Mouse (Mus musculus) forebrain, embryonic 11.5 days (tissue): ENCODE results near the gene Folr1. TPM values are rescaled to one million over a fixed set of nuclear protein-coding genes. Genes with fewer than 3 reads are reported as not detected.

ENCODE experiments used
- ATAC-seq: fragments of 200-750 bp; cut with Nextera tagmentation; replicated peaks from 2 replicates; pipeline ENCODE4 v1.8.0; 2017; ENCODE audit warnings: moderate TSS enrichment; ENCODE audit not compliant: low FRiP score
- DNase-seq: peaks from one replicate; pipeline ENCODE4 v3.0.0-alpha.2; 2017; ENCODE audit warnings: low spot score
- H3K27ac ChIP-seq: fragments of 300-500 bp; sonication (generic); 2 replicates; pipeline ENCODE4 v1.5.1; 2014; ENCODE audit warnings: low read depth, low read length
- H3K27me3 ChIP-seq: fragments of 300-500 bp; sonication (generic); 2 replicates; pipeline ENCODE4 v1.6.1; 2014; ENCODE audit warnings: mild to moderate bottlenecking, low read length, mixed read lengths; ENCODE audit not compliant: control insufficient read depth, insufficient read depth
- H3K36me3 ChIP-seq: fragments of 300-500 bp; sonication (generic); 2 replicates; pipeline ENCODE4 v1.6.1; 2014; ENCODE audit warnings: mild to moderate bottlenecking, low read length, moderate library complexity, mixed read lengths; ENCODE audit not compliant: control insufficient read depth, insufficient read depth
- H3K4me1 ChIP-seq: fragments of 300-500 bp; sonication (generic); replicated peaks from 2 replicates; pipeline ENCODE4 v1.6.1; 2014; ENCODE audit warnings: low read length, mixed read lengths; ENCODE audit not compliant: control insufficient read depth, insufficient read depth
- H3K4me2 ChIP-seq: fragments of 300-500 bp; sonication (generic); 2 replicates; pipeline ENCODE4 v1.6.1; 2014; ENCODE audit warnings: low read depth, mild to moderate bottlenecking, low read length, moderate library complexity, mixed read lengths; ENCODE audit not compliant: severe bottlenecking
- H3K4me3 ChIP-seq: fragments of 300-500 bp; sonication (generic); 2 replicates; pipeline ENCODE4 v1.5.1; 2014; ENCODE audit warnings: low read depth, low read length
- H3K9ac ChIP-seq: fragments of 300-500 bp; sonication (generic); 2 replicates; pipeline ENCODE4 v1.6.1; 2014; ENCODE audit warnings: low read length
- H3K9me3 ChIP-seq: fragments of 300-500 bp; sonication (generic); 2 replicates; pipeline ENCODE4 v1.6.1; 2016; ENCODE audit warnings: low read length, mixed read lengths; ENCODE audit not compliant: control insufficient read depth
- WGBS: fragments of 180-500 bp; shearing (Covaris S2); extraction: QIAGEN DNeasy Blood & Tissue Kit; methylation state at CpG from one replicate; pipeline ENCODE4 v1.1.7; 2014; 5-methylcytosine and 5-hydroxymethylcytosine counted together
- polyA plus RNA-seq: library from polyadenylated mRNA; unstranded; fragments of >200 nt; fragmentation: Nextera tagmentation; extraction: Ambion mirVana; gene quantifications from 2 replicates; pipeline ENCODE4 v1.2.1, GENCODE M21; 2014

The Folr1 gene
- 10.5 and 11.4 TPM in 2 replicates for polyA plus RNA-seq

- ATAC-seq (no peak), DNase-seq (no peak)
- no peak within 1 kb of the TSS for H3K4me2 ChIP-seq
- no peaks in the 10 kb centered on the region for H3K4me1 ChIP-seq
- no peaks in the 10 kb centered on the region for H3K36me3 ChIP-seq
- no peaks in the 10 kb centered on the region for H3K27me3 ChIP-seq
- no peak within 1 kb of the TSS for H3K4me3 ChIP-seq
- WGBS = 85% methylated on average over 2 of the region's 2 CpGs
- H3K27ac ChIP-seq = no peak within 1 kb of the TSS
- H3K9ac ChIP-seq = no peak within 1 kb of the TSS
- no peaks in the 10 kb centered on the region for H3K9me3 ChIP-seq
Measured at GRCm38 (mm10) chr7:101870629-101871028, at the start of gene Folr1. Folr1 (minus strand) TSS chr7:101870788.

- Histone ChIP-seq H3K4me3 (no peak overlapping the region), H3K4me2 (no peak overlapping the region), H3K27ac (no peak overlapping the region), H3K27me3 (no peaks in the 10 kb centered on the region), H3K36me3 (no peaks in the 10 kb centered on the region), H3K4me1 (no peaks in the 10 kb centered on the region), H3K9me3 (no peaks in the 10 kb centered on the region), H3K9ac (no peak overlapping the region)
- peak; percentile 75 for ATAC-seq
- 12% methylated on average over 1 of the region's 1 CpGs for WGBS
- DNase-seq = peak; percentile 79
Measured at GRCm38 (mm10) chr7:101918071-101918470, 47.5 kb upstream of the Folr1 start.

GRCm38 (mm10) chr7:101911982-101912381 lies 41.4 kb upstream of the Folr1 start:
- ATAC-seq (no peak), DNase-seq (no peak)
- H3K4me1 ChIP-seq = peaks cover under 1% of the 10 kb centered on the region
- no peak overlapping the region for H3K4me2 ChIP-seq
- H3K4me3 ChIP-seq = no peak overlapping the region
- no peaks in the 10 kb centered on the region for H3K27me3 ChIP-seq
- WGBS = 58% methylated on average over 3 of the region's 3 CpGs
- no peaks in the 10 kb centered on the region; the same call in 1 of the 2 replicates for H3K36me3 ChIP-seq
- H3K9ac ChIP-seq = no peak overlapping the region
- H3K27ac ChIP-seq = no peak overlapping the region
- no peaks in the 10 kb centered on the region for H3K9me3 ChIP-seq

GRCm38 (mm10) chr7:101910138-101910537 lies 39.5 kb upstream of the Folr1 start:
- Histone ChIP-seq H3K27ac (no peak overlapping the region), H3K9me3 (no peaks in the 10 kb centered on the region), H3K4me2 (no peak overlapping the region), H3K4me1 (peaks cover 8% of the 10 kb centered on the region), H3K36me3 (no peaks in the 10 kb centered on the region; the same call in 1 of the 2 replicates), H3K4me3 (no peak overlapping the region), H3K27me3 (no peaks in the 10 kb centered on the region), H3K9ac (no peak overlapping the region)
- ATAC-seq (no peak), DNase-seq (no peak)
- WGBS = 88% methylated on average over 4 of the region's 4 CpGs

GRCm38 (mm10) chr7:101908367-101908766 lies 37.8 kb upstream of the Folr1 start:
- Histone ChIP-seq H3K4me3 (no peak overlapping the region), H3K4me1 (peaks cover 8% of the 10 kb centered on the region), H3K9me3 (no peaks in the 10 kb centered on the region), H3K27ac (no peak overlapping the region), H3K27me3 (no peaks in the 10 kb centered on the region), H3K4me2 (no peak overlapping the region), H3K9ac (no peak overlapping the region), H3K36me3 (no peaks in the 10 kb centered on the region; the same call in 1 of the 2 replicates)
- WGBS = 83% methylated on average over 4 of the region's 4 CpGs
- DNase-seq = no peak
- no peak for ATAC-seq

- Histone ChIP-seq H3K36me3 (no peaks in the 10 kb centered on the region; the same call in 1 of the 2 replicates), H3K9me3 (no peaks in the 10 kb centered on the region; the same call in 1 of the 2 replicates), H3K27ac (no peak overlapping the region), H3K9ac (peak overlapping the region; percentile 88), H3K4me2 (peak overlapping the region; percentile 46), H3K27me3 (no peaks in the 10 kb centered on the region), H3K4me3 (peak overlapping the region; percentile 82), H3K4me1 (peaks cover 8% of the 10 kb centered on the region)
- WGBS = 80% methylated on average over 8 of the region's 8 CpGs
- ATAC-seq = no peak
- DNase-seq = no peak
Measured at GRCm38 (mm10) chr7:101906696-101907095, 36.1 kb upstream of the Folr1 start.

- H3K4me1 ChIP-seq = peaks cover 8% of the 10 kb centered on the region
- no peaks in the 10 kb centered on the region; the same call in 1 of the 2 replicates for H3K9me3 ChIP-seq
- peak within 1 kb of the TSS; percentile 82 for H3K4me3 ChIP-seq
- DNase-seq (no peak), ATAC-seq (no peak)
- 23% methylated on average over 11 of the region's 11 CpGs for WGBS
- H3K27me3 ChIP-seq = no peaks in the 10 kb centered on the region
- H3K9ac ChIP-seq = peak within 1 kb of the TSS; percentile 88
- peak within 1 kb of the TSS; percentile 73 for H3K4me2 ChIP-seq
- H3K36me3 ChIP-seq = no peaks in the 10 kb centered on the region; the same call in 1 of the 2 replicates
- H3K27ac ChIP-seq = peak within 1 kb of the TSS; percentile 86
Measured at GRCm38 (mm10) chr7:101906287-101906681, 35.7 kb upstream of the Folr1 start, which contains the start of gene Tomt. Tomt (minus strand) TSS chr7:101906359.

- peak within 1 kb of the TSS; percentile 86 for H3K27ac ChIP-seq
- H3K36me3 ChIP-seq = no peaks in the 10 kb centered on the region; the same call in 1 of the 2 replicates
- peak within 1 kb of the TSS; percentile 73 for H3K4me2 ChIP-seq
- ATAC-seq = peak; percentile 99
- H3K4me3 ChIP-seq = peak within 1 kb of the TSS; percentile 82
- no peaks in the 10 kb centered on the region; the same call in 1 of the 2 replicates for H3K9me3 ChIP-seq
- 1% methylated on average over 60 of the region's 61 CpGs for WGBS
- peak; percentile 100 for DNase-seq
- H3K9ac ChIP-seq = peak within 1 kb of the TSS; percentile 88
- peaks cover 8% of the 10 kb centered on the region for H3K4me1 ChIP-seq
- H3K27me3 ChIP-seq = no peaks in the 10 kb centered on the region
Measured at GRCm38 (mm10) chr7:101905561-101906286, 35.1 kb upstream of the Folr1 start, which contains the start of gene Lamtor1. Lamtor1 (plus strand) TSS chr7:101905904.
